Mouse (Mus musculus) lung, embryonic 16.5 days (tissue): ENCODE data around the gene Tapbp. TPM values are rescaled to one million over a fixed set of nuclear protein-coding genes. Genes with fewer than 3 reads are reported as not detected.
"Not testable (repeated sequence)": the region's sequence is repeated elsewhere in the genome, so short reads cannot be mapped to it uniquely, and the experiment has no call there.

Source experiments
- ATAC-seq: fragments of 200-750 bp; cut with Nextera tagmentation; 2 replicates; pipeline ENCODE4 v1.8.0; 2017; ENCODE audit warnings: low read depth, mild to moderate bottlenecking, moderate library complexity
- H3K27ac ChIP-seq: fragments of 300-500 bp; sonication (generic); 2 replicates; pipeline ENCODE4 v1.5.1; 2014; ENCODE audit warnings: mild to moderate bottlenecking, control low read depth, low read length
- H3K27me3 ChIP-seq: fragments of 300-500 bp; sonication (generic); 2 replicates; pipeline ENCODE4 v1.6.1; 2014; ENCODE audit warnings: low read depth, low read length, mixed read lengths; ENCODE audit not compliant: control insufficient read depth, insufficient read depth
- H3K36me3 ChIP-seq: fragments of 300-500 bp; sonication (generic); 2 replicates; pipeline ENCODE4 v1.6.1; 2014; ENCODE audit warnings: low read length; ENCODE audit not compliant: control insufficient read depth, insufficient read depth
- H3K4me1 ChIP-seq: fragments of 300-500 bp; sonication (generic); replicated peaks from 2 replicates; pipeline ENCODE4 v1.6.1; 2014; ENCODE audit warnings: low read length, mixed read lengths; ENCODE audit not compliant: control insufficient read depth, insufficient read depth
- H3K4me2 ChIP-seq: fragments of 300-500 bp; sonication (generic); 2 replicates; pipeline ENCODE4 v1.6.1; 2014; ENCODE audit warnings: low read depth, low read length, control low read depth
- H3K4me3 ChIP-seq: fragments of 300-500 bp; sonication (generic); 2 replicates; pipeline ENCODE4 v1.5.1; 2014; ENCODE audit warnings: mild to moderate bottlenecking, low read length, control low read depth
- H3K9ac ChIP-seq: fragments of 300-500 bp; sonication (generic); 2 replicates; pipeline ENCODE4 v1.6.1; 2014; ENCODE audit warnings: low read length, control low read depth
- H3K9me3 ChIP-seq: fragments of 300-500 bp; sonication (generic); 2 replicates; pipeline ENCODE4 v1.6.1; 2016; ENCODE audit warnings: low read length; ENCODE audit not compliant: control insufficient read depth
- WGBS: fragments of 180-500 bp; shearing (Covaris S2); extraction: QIAGEN DNeasy Blood & Tissue Kit; methylation state at CpG from one replicate; pipeline ENCODE4 v1.1.7; 2014; 5-methylcytosine and 5-hydroxymethylcytosine counted together
- polyA plus RNA-seq: library from polyadenylated mRNA; unstranded; fragments of >200 nt; fragmentation: Nextera tagmentation; extraction: Ambion mirVana; gene quantifications from 2 replicates; pipeline ENCODE4 v1.2.1, GENCODE M21; 2015

Tapbp gene
- polyA plus RNA-seq, 1 experiment from 2014 or later: 57.7 TPM

DNA sequence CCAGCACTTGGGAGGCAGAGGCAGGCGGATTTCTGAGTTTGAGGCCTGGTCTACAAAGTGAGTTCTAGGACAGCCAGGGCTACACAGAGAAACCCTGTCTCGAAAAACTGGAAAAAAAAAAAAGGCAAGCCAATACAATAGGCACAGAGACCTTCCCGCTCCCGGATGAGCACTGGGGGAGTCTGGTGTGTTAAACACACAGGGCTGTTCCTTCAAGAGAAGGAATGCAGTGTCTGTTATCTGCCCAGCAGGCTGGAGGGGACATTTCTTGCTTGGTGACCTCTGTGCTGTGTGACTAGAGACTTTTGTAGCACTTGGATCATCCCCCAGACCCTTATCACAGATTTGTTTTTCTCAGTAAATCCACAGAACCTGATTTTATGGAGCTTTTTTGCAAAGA, 14.0 kb upstream of the Tapbp start:
- Histone ChIP-seq H3K4me2 (no peak overlapping the region), H3K27ac (no peak overlapping the region), H3K4me3 (no peak overlapping the region), H3K9ac (no peak overlapping the region), H3K9me3 (no peaks in the 10 kb centered on the region), H3K27me3 (no peaks in the 10 kb centered on the region), H3K4me1 (no peaks in the 10 kb centered on the region), H3K36me3 (no peaks in the 10 kb centered on the region)
- no peak for ATAC-seq
- WGBS: 63% methylated on average over 4 of the region's 4 CpGs

DNA sequence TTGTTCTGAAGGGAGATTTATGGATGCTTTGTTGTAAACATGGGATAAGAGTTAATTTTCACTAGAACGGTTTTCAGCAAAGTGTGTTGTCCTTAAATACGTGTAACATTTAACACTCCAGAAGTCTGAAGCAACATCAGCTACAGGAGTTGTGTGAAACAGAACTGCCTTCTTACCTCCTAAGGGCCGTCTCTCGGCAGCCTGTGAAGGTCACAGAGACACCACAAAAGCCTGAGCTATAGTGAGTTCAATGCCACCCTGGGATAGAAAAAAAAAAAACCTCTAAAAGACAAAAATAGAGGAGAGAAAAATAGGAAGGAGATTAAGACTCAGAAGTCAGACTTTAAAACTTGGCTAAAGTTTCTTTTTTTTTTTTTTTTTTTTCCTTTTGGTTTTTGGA, 13.6 kb upstream of the Tapbp start:
- H3K9ac ChIP-seq: no peak overlapping the region
- no peak overlapping the region for H3K4me3 ChIP-seq
- no peaks in the 10 kb centered on the region for H3K27me3 ChIP-seq
- no peak for ATAC-seq
- no peaks in the 10 kb centered on the region for H3K9me3 ChIP-seq
- 54% methylated on average over 4 of the region's 4 CpGs for WGBS
- no peak overlapping the region for H3K4me2 ChIP-seq
- H3K27ac ChIP-seq: no peak overlapping the region
- H3K4me1 ChIP-seq: no peaks in the 10 kb centered on the region
- H3K36me3 ChIP-seq: no peaks in the 10 kb centered on the region

DNA sequence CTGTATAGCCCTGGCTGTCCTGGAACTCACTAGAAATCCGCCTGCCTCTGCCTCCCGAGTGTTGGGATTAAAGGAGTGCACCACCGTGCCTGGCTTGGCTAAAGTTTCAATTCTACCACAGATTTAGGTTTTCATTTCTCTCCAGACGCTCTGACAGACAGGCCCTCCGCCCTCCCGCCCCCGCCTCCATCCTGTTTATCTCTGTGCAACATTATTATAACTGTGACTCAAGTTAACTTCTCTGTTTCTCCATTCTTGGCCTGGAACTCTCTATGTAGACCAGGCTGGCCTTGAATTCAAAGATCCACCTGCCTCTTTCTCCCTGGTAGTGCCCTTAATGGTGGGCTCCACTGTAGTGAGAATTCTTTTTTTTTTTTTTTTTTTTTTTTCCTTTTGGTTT, 13.2 kb upstream of the Tapbp start:
- Histone ChIP-seq H3K36me3 (no peaks in the 10 kb centered on the region), H3K27ac (no peak overlapping the region), H3K4me3 (no peak overlapping the region), H3K9me3 (no peaks in the 10 kb centered on the region), H3K4me2 (no peak overlapping the region), H3K27me3 (no peaks in the 10 kb centered on the region), H3K9ac (no peak overlapping the region), H3K4me1 (no peaks in the 10 kb centered on the region)
- ATAC-seq: no peak
- 70% methylated on average over 7 of the region's 7 CpGs for WGBS

DNA sequence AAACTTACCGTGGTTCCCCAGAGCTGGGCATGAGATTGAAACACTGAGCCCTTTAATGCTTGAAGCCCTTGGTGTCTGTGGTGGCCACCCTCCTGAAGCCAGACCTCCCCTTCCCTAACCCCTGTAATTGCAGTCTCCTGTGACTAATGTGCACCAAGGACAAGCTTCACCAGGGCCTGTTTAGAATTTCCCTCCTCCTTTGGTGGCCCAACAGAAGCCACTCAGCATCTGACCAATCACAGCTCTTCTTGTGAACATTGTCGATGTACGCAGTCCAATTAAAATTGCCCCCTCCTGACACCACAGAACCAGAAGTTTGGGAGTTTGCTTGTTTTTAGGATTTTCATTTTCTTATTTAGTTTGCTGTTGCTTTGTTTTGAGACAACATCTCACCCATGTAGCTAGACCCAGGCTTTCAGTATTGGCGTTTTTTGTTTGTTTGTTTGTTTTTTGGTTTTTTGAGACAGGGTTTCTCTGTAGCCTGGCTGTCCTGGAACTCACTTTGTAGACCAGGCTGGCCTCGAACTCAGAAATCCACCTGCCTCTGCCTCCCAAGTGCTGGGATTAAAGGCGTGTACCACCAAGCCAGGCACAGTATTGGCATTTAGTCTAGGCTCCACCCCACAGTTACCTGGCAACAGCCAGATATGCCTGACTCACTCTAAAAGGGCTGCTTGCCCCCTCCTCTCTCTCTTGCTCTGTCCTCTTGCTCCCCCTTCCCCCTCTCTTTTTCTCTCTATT, 11.6 kb upstream of the Tapbp start:
- H3K4me3 ChIP-seq, H3K4me2 ChIP-seq, ATAC-seq, H3K9me3 ChIP-seq, H3K27ac ChIP-seq, H3K27me3 ChIP-seq, H3K9ac ChIP-seq, H3K4me1 ChIP-seq, H3K36me3 ChIP-seq: not testable (repeated sequence)
- 66% methylated on average over 6 of the region's 6 CpGs for WGBS

DNA sequence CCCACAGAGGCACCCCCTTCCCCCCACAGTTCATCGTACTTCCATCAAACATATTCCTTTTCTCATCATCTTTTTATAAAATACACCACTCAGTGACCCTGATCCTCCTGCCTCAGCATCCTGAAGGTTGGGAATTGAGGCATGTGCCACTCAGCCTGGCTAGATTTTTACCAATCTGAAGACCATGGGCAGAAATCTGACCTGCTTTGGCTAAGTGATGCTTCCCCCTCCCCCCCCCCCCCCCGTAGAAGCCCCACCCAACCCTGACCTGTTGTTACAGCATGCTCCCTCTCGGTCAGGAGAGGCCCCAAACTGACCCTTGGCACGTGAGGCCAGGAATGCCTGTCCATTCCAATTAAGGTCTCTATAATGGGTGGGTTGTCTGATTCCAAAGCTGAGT, 10.9 kb upstream of the Tapbp start, which contains the start of gene Platr17:
Gene Platr17, plus strand, starts transcription at position 301 of the 400 bp plus-strand sequence.
- WGBS: 36% methylated on average over 3 of the region's 4 CpGs

DNA sequence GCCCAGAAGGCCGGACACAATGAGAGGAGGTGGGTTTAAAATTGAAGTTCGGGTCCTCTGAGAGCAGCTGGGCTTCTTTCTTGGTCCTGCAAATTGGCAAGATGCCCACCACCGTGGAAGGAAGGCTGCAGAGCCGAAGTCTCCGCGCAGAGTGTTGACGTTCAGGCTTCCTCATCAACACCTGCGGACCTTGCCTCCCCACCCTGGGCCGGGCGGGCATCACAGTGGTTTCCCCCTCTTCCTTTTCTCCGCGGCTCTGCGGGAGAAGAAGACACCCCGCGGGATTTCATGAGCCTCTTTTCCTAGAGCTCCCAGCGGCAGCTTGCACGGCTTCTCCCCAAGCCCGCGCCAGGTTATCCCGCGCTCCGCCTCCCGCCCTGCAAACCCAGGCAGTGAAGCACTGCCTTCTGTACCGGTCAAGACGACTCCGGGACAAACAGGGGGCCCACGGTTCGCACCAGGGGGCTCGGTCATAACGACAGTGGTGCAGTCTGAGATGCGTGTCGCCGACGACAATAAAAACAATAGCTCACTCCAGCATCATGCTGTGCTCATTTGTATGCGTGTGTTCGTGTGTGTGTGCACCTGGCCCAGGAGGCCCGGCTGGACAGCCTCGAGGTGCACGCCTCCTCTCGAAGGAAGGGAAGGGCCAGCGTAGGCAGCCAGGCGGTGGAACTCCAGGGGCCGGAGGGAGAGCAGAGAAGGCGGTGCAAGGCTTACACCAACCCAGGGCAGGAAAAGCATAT, 7.2 kb upstream of the Tapbp start:
- Histone ChIP-seq H3K27me3 (no peaks in the 10 kb centered on the region), H3K9me3 (no peaks in the 10 kb centered on the region), H3K27ac (peak overlapping the region; percentile 91), H3K4me1 (peaks cover 8% of the 10 kb centered on the region), H3K4me3 (peak overlapping the region; percentile 99), H3K36me3 (peaks cover 19% of the 10 kb centered on the region), H3K9ac (peak overlapping the region; percentile 73), H3K4me2 (peak overlapping the region; percentile 92)
- ATAC-seq: peak; percentile 57
- WGBS: under 1% methylated on average over 42 of the region's 44 CpGs

More for the DNA sequence above, 10.9 kb upstream of the Tapbp start, which contains the start of gene Platr17:
- not testable (repeated sequence) for ATAC-seq, H3K4me1 ChIP-seq, H3K27ac ChIP-seq, H3K36me3 ChIP-seq, H3K9ac ChIP-seq, H3K9me3 ChIP-seq, H3K27me3 ChIP-seq, H3K4me2 ChIP-seq, H3K4me3 ChIP-seq

DNA sequence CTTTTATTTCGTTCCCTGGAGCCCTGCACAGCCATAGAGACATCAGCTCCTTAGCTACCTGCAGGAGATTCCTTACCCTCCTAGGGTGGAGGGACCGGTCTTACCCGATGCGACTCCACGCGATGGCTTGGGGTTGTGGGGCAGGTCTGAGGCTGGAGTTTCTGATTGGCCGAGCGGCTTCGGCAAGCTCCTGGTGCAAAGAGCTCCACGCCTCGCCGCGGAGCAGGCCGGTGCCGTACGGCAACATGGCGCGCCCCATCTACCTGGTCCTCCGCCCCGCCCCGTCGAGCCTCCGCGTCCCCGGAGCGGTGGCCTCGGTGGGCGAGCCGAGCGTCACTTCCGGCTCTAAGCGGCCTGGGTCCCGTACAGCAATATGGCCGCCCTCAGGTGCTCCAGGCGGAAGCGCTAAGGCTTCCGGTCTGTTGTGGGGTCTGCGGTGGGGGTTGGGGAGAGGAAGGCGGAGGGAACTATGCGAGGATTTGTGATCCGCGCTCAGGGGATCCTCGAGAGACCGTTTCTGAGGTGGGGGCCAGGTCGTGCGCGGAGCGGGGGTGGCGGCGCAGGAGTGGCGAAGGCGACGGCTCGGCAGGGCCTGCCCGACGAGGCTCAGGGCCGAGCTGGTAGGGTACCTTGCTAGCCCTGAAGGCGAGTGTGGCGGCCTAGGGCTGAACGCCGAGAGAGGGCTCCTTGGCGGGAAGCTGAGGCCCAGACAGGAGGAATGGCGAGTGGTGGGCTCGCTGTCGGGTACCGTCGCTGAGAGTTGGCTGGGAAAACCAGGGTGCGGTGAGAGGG, 6.4 kb upstream of the Tapbp start, which contains the start of gene Daxx:
Gene Daxx, plus strand, starts transcription at position 338 of the 792 bp plus-strand sequence.
- peak within 1 kb of the TSS; percentile 92 for H3K4me2 ChIP-seq
- under 1% methylated on average over 68 of the region's 68 CpGs for WGBS
- H3K27ac ChIP-seq: peak within 1 kb of the TSS; percentile 94
- no peaks in the 10 kb centered on the region for H3K27me3 ChIP-seq
- H3K36me3 ChIP-seq: peaks cover 27% of the 10 kb centered on the region
- peaks cover 8% of the 10 kb centered on the region for H3K4me1 ChIP-seq
- peak within 1 kb of the TSS; percentile 99 for H3K4me3 ChIP-seq
- H3K9ac ChIP-seq: peak within 1 kb of the TSS; percentile 95
- ATAC-seq: peak; percentile 97
- H3K9me3 ChIP-seq: no peaks in the 10 kb centered on the region

DNA sequence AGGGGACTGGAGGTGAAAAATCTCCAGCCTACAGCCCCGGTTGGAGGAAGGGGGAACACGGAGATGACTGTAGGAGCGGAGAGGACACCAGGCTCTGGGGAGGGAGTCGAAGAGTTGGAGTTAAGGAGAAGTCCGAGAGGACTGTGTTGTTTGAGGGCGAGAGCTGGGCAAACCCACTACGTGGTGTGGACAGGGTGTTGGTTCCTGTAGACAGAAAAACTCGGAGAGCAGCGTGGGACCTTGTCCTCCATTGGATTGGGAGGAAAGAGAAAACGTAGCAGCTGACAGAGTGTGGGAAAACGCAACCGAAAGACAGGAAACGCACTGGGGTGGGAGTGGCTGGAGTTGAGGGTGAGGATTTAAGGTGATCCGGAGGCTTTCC, 5.8 kb upstream of the Tapbp start:
- no peak for ATAC-seq
- peaks cover 10% of the 10 kb centered on the region for H3K4me1 ChIP-seq
- H3K27ac ChIP-seq: peak overlapping the region; percentile 94
- peak overlapping the region; percentile 99 for H3K4me3 ChIP-seq
- no peaks in the 10 kb centered on the region for H3K27me3 ChIP-seq
- no peaks in the 10 kb centered on the region for H3K9me3 ChIP-seq
- H3K9ac ChIP-seq: peak overlapping the region; percentile 95
- WGBS: under 1% methylated on average over 14 of the region's 14 CpGs
- peak overlapping the region; percentile 92 for H3K4me2 ChIP-seq
- H3K36me3 ChIP-seq: peaks cover 28% of the 10 kb centered on the region
